Mouse (Mus musculus): ENCODE results near the gene Cldn1.

DNA sequence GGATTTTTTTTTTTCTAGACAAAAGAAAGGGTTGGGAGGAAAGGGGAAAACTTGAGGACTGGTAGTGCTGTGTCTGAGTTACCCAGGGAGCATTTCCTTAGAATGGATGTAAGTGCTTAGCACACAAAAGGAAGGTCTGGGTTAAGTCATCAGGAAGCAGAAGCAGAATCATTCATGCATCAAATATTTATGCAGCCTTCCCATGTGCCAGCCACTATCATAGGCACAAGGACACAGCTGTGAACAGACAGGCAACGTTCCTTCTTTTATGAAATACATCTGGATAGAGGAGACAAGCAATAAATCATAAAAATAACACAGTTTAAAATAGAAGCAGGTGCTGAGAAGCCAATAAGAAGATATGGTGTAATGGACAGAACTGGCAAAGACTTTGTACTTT, 32.4 kb upstream of the Cldn1 start:
- no peak for TF ChIP-seq POLR2A (IDR thresholded peaks at IDR 0.05; ENCODE audit: borderline replicate concordance, control insufficient read depth, low read depth, low read length)
- no peak for TF ChIP-seq CTCF (IDR thresholded peaks at IDR 0.05; ENCODE audit: control insufficient read depth, insufficient read depth, low read length)

All from bone marrow, adult 2 months (tissue).